Mouse (Mus musculus) lung, postnatal 10 days (tissue): Measurements from ENCODE around the gene Tex11.
"Not testable (repeated sequence)": the region's sequence is repeated elsewhere in the genome, so short reads cannot be mapped to it uniquely, and the experiment has no call there.

Source experiments
- DNase-seq: peaks from one replicate; pipeline ENCODE4 v3.0.0; 2021

Gene Tex11

DNA sequence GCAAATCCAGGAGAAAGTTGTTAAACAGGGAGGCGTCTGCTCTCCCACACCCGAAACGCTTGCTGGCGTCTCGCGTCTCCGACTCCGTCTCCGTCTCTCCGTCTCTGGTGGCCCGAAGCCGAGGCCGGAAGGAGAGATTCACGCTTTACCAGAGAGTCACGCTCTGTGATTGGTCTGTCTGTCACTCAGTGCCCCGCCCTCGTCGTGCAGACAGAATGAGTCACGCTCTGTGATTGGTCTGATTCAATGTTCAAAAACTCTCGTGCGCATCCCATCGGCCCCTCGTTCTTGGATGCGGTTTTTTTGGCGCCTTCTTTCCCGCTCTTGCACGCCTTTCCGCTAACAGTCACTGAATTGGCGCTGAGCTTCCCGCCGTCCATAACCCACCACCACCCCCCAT is at the start of gene Tex11:
Tex11 (minus strand) TSS at position 127 of the 400 bp plus-strand sequence.
- DNase-seq: no peak

DNA sequence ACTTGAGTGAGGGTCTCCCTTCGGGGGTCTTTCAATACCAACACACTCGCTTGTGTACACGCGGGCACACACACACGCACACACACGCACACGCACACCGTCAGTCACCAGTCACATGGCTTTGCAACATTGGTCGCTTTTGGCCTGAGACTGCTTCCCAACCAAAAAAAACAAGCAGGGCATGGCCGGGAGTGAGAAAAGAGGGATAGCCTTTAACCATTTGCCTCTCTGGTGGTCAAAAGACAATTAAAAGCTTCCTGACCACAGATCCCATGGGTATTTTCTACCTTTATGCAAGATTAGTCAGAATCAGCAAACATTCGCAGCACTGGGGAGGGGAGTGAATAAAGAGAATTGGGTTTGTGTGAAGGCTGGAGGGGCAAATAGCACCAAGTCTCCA is 26.5 kb upstream of the Tex11 start, which contains the start of gene Slc7a3:
Slc7a3 (minus strand) TSS at position 101 of the 400 bp plus-strand sequence.
- DNase-seq: no peak

DNA sequence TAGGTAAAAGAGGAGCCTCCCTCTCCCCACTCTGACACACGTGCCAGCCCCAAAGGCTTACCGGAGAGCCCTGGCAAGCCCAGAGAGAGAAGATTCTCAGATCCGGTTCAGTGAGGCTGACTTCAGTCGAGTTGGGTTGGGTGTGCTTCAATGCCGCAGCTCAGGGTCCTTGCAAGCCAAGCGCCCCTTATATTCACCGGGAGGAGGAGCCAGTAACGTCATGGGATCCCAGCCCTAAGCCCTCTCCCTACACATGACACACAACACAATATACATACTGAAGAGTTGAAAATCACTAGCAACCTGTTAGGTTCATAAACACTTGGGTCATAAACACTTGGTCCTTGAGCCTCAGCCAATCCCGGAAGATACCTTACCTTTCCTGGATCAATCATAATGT is 25.7 kb upstream of the Tex11 start:
- DNase-seq: not testable (repeated sequence)

DNA sequence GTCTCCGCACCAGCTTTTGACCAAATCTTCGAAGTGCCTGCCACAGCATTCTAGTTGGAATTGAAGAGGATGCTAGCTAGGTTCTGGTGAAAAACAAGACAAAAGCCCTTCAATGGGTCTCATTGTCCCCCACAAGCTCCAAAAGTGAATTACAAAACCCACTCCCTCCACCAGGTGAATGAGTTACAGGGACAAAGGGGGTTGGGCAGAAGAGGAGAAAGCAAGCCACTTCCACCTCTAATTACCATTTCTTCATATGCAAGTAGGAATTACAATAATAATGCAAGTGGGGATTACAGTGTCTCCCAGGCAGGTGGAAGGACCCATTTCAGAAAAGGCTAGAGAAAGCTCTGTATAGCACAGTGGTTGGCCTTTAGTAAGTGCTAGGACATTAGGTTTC is 24.7 kb upstream of the Tex11 start:
- no peak for DNase-seq

DNA sequence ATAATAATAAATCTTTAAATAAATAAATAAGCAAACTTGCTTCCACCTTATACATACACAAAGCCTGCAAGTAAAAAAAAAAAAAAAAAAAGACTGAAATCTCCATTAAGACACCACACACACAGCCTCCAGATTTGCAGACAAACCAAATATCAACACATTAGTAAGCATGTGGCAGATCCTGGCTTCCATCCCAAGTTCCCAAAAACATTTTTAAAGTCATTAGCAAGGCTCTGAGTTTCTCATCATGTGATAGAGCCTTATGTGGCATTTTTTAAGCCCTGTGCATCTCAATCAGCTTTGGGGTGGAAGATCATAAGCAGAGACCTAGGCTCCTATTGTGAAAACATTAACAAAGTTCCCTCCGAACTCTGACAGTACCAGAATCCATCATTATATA is 5.8 kb upstream of the Tex11 start:
- DNase-seq: no peak

DNA sequence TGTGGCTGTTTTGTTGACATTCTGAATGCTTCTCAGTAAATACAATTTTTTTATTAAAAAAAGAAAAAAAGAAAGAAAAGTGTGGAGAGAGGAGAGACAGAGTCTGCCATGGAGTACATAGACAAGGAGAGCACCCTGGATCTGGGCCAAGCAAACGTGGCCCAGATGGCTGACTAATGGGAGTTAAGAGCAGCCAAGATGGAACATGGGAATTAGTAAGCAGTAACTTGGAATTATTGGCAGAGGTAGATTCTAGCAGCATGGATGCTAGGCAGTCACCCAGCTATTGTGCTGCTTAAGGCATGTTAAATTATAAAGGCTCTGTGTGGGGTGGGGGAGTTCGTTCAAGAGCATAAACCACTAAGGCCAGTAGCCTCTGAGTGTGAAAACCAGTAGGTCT is 4.0 kb upstream of the Tex11 start:
- no peak for DNase-seq

DNA sequence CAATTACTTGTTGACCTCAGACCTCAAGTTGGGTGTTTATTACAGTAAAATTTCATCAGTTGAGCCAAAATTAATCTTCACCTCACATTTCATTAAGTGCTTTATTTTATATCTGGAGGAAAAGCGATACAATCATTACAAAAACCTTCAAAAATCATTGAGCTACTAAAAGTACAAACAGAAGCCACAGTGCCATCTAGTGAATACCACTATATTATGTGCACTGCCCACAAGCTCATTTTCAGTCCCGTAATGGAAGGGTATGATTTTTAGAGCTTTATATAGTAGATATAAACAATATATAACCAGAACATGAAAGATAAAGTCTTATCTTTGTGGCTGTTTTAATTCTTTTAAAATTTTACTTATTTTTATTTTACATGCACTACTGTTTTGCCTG is 115.8 kb downstream of the Tex11 start:
- peak; percentile 6 for DNase-seq

DNA sequence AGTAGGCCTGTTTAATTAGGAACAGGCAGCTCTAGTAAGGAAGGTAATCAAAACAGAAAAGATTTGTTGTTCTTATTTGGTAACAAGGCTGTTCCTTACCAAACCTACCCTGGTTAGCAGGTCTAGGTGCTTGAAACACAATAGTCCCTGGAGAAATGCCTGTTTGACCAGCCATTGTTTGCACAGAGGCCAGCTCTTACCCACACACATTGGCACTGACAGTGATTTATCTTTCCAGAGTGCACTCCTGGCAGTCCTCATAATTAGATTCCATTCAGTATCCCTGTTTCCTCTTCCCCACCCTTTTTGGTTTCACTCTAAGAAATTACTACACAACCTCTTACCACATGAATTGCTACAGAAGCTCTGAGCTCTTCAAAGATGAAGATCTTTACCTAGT is 220.3 kb downstream of the Tex11 start:
- no peak for DNase-seq

DNA sequence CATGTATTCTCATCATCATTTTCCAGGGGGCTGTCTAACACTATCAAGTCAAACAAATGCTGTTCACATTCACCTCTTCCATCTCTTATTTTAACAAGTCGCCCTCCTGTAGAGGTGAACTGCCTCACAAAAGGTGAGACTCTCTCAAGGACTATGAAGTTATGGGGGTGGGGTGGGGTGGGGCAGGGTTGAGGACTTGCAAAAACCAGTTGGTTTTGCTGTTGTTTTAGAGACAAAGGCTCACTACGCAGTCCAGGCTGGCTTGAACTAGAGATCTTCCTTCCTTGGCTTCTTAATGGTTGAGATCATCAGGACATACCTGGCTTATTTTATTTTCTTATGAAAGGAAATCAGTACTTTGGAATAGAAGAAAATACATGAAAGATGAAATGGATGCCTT is 226.7 kb downstream of the Tex11 start:
- DNase-seq: no peak

DNA sequence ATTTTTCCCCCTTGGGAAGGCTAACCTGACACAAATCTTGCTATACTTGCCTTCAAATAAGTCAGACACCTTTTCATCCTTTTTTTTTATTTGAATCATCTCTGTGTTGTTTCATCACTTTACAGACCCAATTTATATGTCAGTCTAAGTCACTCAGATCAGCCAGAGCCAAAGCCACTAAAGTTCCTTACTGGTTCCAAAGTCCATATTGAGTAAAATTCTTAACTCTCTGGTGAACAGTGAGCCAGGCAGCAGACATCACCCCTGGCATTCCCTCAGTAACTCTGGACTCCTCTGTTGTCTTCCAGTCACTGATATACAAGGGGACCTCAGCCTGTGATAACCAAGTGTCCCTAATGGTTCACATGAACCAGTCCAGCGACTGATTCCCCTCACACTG is 233.9 kb downstream of the Tex11 start:
- DNase-seq: no peak

DNA sequence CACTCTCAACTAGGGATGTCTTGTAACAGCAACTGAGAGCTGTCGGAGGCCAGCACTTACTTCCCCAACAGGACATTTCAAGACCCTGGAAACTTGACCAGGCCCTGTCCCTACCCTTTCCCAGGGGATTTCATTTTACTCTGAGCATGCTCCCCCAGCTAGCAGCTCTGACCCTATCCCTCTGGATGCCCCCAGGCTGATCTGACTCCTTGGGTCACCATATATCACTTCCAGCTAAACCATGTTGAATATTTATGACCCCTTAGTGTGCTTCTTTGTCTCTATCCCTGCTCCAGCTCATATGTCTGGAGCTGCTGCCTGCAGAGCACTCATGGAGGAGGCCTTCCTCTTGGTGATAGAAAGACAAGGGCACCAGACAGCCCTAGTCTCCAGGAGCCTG is 238.3 kb downstream of the Tex11 start:
- DNase-seq: no peak

DNA sequence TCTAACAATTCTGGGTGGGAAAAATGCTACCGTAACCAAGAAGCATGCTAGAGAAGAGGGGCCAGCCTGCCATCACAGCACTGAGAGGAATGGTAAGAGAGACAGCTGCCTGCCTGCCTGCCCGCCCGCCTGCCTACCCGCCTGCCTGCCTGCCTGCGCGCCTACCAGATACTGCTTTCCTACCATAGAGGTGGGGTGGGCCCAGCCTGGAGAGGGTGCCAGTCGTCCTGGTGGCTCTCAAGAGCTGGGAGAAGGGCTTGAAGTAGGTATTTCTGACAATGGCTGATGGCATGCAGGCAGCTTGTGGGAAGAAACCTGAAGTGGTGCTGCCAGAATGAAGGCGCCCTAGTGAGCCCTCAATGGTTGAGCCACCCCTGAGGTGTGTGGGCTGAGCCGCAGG is 240.8 kb downstream of the Tex11 start:
- peak; percentile 5 for DNase-seq

DNA sequence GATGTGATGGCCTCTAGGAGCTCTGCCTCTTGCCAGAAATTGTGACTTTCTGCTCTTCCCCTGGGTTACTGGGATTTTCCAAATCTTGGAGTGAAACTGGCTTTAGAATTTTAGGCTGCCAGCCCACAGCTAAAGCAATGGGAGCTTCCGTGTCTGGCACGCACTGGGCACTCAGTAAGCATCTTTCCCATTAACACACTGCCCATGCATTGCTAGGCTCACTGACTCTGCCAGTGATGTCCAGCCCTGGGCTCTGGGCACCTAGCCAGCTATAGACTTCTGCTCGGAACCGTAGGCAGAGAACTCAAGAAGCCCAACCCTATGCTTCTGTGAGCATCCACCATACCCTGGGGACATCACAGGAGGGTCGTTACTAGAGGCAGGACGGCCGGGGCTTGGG is 243.7 kb downstream of the Tex11 start:
- DNase-seq: no peak

DNA sequence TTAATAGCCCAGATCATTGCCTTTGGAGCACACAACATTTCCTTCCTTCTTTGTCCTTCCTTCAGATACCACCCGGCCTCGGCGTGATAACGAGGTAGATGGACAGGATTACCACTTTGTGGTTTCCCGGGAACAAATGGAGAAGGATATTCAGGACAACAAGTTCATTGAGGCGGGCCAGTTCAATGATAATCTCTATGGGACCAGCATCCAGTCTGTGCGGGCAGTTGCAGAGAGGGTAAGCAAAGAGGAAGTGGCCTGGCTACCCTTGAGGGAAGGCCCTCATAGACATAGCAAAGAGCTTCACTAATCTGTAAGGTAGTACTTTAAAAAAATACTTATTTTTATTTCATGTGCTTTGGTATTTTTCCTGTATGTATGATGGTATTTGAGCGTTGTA is 245.3 kb downstream of the Tex11 start:
- DNase-seq: no peak

DNA sequence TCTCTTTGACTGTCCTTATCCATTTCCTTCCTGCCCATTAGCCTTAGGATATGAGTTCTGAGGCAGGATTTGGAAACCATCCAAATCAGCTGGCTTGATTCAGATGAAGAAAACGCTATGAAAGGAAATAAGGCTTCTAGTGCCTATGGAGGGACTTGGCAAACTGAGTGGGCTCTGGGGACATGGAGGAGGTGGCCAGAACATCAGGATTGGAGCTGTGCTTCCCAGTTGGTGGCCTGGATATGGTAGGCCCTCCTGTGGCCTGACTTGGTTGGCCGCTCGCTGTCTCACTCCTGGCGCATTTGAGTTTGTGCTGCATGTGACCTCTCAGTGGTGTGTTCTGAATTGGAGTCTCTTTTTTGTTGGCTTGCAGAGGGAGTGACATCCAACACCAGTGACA is 248.3 kb downstream of the Tex11 start:
- DNase-seq: peak; percentile 3

DNA sequence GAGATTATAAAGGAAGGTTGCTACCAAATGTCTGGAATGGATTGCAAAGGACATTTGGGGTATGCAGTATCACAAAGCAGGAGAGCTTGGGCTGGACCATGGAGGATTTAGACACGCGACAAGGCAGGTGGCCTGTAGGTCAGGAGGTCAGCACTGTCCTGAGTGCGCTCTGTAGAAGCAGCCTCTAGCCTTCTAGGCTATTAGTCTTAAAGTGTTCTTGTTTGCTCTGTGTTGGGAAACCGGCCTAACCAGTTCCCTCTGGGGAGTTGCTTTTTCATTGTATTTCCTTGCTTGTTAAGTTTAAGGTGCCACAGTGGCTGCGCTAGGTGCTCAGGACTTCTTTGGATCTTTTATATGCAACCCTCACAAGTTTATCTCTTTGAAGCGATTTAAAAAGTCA is 257.4 kb downstream of the Tex11 start:
- peak; percentile 23 for DNase-seq

DNA sequence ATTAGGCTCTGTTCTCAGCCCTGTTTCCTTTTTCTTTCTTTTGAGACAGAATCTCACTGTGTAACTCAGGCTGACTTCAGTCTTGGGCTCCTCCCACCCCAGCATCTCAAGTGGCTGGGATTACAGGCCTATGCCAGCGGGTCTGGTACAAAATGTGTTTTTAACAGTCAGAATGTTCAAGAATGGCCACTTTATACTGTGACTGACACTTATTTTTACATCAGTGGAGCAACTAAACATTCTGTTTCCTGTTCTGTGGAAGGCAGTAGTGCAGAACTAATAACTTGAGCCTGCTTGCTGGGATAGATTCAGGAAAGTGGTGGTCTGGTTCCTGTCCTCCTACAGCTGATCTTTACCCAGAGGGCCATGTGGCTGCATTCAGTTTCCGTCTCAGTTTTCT is 258.8 kb downstream of the Tex11 start:
- DNase-seq: peak; percentile 21

DNA sequence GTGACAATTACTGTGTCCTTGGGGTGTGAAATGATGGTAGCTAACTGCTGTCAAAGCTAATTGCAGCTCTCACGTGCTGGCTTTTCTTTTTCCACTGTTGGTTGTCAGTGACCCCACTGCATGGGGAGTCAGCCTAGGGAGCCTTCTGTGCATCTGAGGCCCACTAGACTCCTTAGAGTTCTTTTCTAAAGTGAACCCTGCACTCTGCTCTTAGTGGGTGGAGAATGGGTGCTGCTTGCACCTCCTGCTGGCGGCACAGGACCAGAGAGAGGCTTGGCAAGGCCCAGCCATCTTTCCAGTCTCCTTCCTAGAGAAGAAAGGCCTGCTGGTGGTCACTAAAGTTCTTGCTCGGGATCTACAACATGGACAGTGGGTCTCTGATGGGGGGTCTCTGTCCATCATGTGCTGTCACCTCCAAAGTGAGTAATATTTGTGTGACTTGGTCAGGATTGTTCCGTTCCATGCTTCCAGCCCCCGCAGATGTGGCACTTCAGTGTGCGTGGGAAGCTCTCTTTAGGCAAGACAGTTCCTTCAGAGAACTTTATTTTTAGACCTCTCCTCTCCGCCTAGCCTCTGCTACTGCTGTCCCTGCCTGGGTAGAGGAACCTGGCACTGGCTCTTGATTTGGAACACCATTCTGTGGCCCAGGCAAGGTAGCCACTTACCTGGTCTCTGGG is 261.5 kb downstream of the Tex11 start:
- DNase-seq: no peak

DNA sequence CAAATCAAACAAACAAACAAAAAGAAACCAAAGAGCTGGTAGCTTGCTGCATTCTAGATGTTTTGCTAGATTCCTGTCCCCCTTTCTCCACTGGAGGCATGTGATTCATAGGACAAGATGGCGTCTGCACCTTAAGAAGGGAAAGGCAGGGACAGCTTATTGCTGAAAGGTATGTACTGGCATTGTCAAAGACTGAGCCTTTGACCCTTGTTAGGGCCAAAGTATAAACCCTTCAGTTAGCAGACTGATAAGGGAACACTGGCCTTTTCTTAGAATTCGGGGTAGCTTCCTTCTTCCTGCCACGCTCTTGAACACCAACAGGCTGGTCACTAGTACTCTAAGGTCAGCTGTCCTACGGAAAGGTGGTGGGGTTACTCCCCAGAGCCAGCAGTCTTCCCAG is 262.1 kb downstream of the Tex11 start:
- DNase-seq: no peak

DNA sequence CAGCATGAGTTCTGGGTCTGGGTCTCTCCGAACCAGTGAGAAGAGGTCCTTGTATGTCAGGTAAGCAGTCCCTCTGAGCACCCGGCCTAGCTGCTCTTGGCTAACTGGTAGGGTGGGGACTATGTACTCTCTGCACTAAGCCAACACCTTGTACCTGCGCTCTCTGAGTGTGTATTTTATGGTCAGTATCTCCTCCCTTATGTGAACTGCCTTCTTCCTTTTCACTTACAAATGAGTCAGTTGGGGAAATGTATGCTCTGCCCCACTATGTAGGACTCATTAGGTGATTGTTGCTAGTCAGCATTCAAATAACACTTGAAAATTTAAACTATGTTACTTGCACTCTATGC is 262.8 kb downstream of the Tex11 start:
- no peak for DNase-seq

DNA sequence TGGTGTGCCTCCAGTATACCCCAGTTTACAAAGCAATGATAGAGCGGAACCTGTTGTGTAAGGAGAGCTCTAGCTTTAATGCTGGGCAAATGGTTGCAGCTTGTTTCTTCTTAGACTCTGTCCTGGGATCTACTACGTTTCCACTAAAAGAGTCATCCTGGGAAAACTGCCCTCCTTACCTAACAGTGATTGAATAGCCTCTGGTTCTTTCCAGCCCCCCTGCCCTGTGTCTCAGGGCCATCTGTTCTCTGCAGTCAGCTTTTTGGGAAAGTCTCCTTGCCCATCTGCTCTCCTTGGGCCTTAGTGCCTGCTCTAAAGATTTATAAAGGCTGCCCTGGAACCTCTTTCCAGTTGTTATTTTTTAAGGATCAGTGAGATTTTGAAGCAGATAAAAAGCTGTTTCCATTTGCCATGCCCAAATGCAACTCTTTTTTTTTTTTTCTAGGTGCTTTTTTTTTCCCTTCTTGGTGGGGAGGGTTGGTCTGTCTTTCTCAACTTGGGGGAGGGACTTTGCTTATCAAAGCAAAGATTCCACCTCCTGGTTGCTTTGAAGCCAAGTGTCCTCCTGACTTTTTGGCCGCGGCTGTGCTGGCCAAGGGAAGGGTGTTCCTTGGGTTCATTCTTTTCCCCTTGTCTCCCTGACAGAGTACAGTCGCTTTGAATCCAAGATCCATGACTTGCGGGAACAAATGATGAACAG is 263.3 kb downstream of the Tex11 start:
- DNase-seq: no peak

DNA sequence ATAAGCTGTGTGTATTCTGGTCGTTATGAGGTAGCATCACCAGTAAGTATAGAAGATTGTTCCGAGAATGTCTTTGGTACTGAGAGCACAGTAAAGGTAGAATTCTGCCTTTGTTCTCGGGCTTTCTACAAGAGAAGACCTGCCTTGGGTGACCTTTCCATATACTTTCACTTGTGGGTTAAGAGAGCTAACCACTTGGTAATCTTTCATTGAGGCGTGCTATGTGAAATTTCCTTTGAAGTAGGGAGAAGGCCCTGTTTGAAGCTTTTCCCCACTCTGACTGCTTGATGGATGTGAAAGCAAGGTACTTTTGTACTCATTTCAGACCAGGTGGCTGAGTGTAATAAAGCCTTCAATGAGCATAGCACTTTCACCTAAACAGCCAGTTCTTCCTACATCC is 270.1 kb downstream of the Tex11 start:
- DNase-seq: no peak
